Mouse (Mus musculus): ENCODE measurements at regions not wholly inside any gene's neighbourhood (a gene's known extent, or its start where the extent isn't known, plus 50 kb on each side); places are given as distances from the start of the nearest gene placed in this dataset.

DNA sequence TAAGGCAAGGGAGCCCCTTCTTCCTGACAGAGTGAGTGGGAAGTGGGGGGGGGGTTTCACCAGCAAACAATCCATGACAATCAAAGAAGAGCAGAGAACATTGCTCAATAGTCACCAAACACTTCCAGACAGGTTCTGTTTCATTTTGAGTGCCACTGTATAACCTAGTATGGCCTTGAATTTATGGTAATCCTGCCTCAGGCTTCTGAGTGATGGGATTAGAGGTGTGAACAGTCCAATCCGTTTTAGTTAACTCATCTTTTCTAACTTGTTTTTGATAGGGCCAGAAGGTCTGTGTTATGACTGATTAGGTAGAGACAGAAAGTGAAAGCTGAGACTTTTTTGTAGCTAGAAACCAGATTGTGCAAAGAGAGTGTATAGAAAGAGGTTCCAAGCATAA lies 393.2 kb downstream of the Olfm4 start:
- Histone ChIP-seq H3K36me3 (replicated peaks) (no peaks in the 10 kb centered on the region), H3K9me3 (replicated peaks) (peaks cover 25% of the 10 kb centered on the region), H3K4me3 (ENCODE audit: low read depth, low read length) (no peak overlapping the region), H3K4me1 (ENCODE audit: insufficient read depth, low read depth, low read length) (no peaks in the 10 kb centered on the region), H3K27me3 (ENCODE audit: insufficient read depth, low read length) (no peaks in the 10 kb centered on the region)
- no peak for ATAC-seq (ENCODE audit: extremely low read depth, insufficient number of reproducible peaks, low FRiP score, poor library complexity, severe bottlenecking)
- TF ChIP-seq GATA1 (IDR thresholded peaks at IDR 0.05; ENCODE audit: borderline replicate concordance, low read length) (no peak), POLR2AphosphoS5 (IDR thresholded peaks at IDR 0.05; ENCODE audit: insufficient replicate concordance, low read depth, low read length) (no peak), TAL1 (conservative IDR thresholded peaks at IDR 0.05; ENCODE audit: low read depth, low read length) (no peak), CTCF (IDR thresholded peaks at IDR 0.05; ENCODE audit: low read depth, low read length) (no peak), GATA2 (IDR thresholded peaks at IDR 0.05; ENCODE audit: borderline replicate concordance, low read depth, low read length) (no peak)
- DNase-seq (ENCODE audit: low spot score), result no peak

DNA sequence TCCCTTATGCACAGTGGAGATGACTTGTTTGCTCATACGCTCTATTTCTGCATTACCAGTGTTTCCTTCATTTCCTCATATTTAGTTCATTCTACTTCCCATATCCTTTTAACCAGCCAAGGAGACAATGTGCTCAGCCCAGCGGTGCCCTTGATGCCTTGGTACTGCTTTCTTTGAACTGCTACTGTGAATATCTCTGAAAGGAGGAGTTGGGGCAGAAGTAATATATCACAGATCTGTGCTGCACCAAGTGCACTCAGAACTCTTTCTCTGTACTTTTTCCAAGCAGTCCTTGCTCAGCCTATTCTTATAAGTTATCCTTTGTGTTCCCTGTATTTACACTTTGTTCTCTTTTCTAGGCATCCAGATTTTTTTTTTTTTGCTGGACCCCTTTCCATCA lies 407.5 kb downstream of the Olfm4 start:
- H3K4me1 ChIP-seq (ENCODE audit: insufficient read depth, low read depth, low read length), result no peaks in the 10 kb centered on the region
- peaks cover 17% of the 10 kb centered on the region for H3K9me3 ChIP-seq (replicated peaks)
- H3K4me3 ChIP-seq (ENCODE audit: low read depth, low read length), result no peak overlapping the region
- no peak for TF ChIP-seq TAL1 (conservative IDR thresholded peaks at IDR 0.05; ENCODE audit: low read depth, low read length)
- no peak for TF ChIP-seq POLR2AphosphoS5 (IDR thresholded peaks at IDR 0.05; ENCODE audit: insufficient replicate concordance, low read depth, low read length)
- TF ChIP-seq GATA1 (IDR thresholded peaks at IDR 0.05; ENCODE audit: borderline replicate concordance, low read length), result no peak
- TF ChIP-seq GATA2 (IDR thresholded peaks at IDR 0.05; ENCODE audit: borderline replicate concordance, low read depth, low read length), result no peak
- no peak for TF ChIP-seq CTCF (IDR thresholded peaks at IDR 0.05; ENCODE audit: low read depth, low read length)
- no peaks in the 10 kb centered on the region for H3K27me3 ChIP-seq (ENCODE audit: insufficient read depth, low read length)
- ATAC-seq (ENCODE audit: extremely low read depth, insufficient number of reproducible peaks, low FRiP score, poor library complexity, severe bottlenecking), result no peak
- DNase-seq (ENCODE audit: low spot score), result no peak
- H3K36me3 ChIP-seq (replicated peaks), result no peaks in the 10 kb centered on the region

DNA sequence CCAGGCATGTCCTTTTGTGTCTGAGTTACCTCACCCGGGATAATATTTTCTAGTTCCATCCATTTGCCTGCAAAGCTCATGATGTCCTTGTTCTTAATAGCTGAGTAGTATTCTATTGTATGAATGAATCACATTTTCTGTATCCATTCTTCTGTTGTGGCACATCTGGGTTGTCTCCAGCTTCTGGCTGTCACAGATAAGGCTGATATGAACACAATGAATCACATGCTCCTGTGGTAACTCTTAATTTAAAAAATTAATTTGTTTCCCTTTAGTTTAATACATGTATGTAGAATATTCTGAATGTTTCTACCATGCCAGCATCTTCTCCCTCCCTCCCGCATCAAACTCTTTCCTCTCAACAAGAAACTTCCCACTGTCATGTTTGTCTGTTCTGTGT lies 424.4 kb downstream of the Olfm4 start:
- Histone ChIP-seq H3K36me3 (replicated peaks) (no peaks in the 10 kb centered on the region), H3K4me3 (ENCODE audit: low read depth, low read length) (no peak overlapping the region), H3K27me3 (ENCODE audit: insufficient read depth, low read length) (no peaks in the 10 kb centered on the region), H3K9me3 (replicated peaks) (peaks cover 21% of the 10 kb centered on the region), H3K4me1 (ENCODE audit: insufficient read depth, low read depth, low read length) (no peaks in the 10 kb centered on the region)
- DNase-seq (ENCODE audit: low spot score) (no peak), ATAC-seq (ENCODE audit: extremely low read depth, insufficient number of reproducible peaks, low FRiP score, poor library complexity, severe bottlenecking) (no peak)
- TF ChIP-seq CTCF (IDR thresholded peaks at IDR 0.05; ENCODE audit: low read depth, low read length) (no peak), TAL1 (conservative IDR thresholded peaks at IDR 0.05; ENCODE audit: low read depth, low read length) (no peak)

DNA sequence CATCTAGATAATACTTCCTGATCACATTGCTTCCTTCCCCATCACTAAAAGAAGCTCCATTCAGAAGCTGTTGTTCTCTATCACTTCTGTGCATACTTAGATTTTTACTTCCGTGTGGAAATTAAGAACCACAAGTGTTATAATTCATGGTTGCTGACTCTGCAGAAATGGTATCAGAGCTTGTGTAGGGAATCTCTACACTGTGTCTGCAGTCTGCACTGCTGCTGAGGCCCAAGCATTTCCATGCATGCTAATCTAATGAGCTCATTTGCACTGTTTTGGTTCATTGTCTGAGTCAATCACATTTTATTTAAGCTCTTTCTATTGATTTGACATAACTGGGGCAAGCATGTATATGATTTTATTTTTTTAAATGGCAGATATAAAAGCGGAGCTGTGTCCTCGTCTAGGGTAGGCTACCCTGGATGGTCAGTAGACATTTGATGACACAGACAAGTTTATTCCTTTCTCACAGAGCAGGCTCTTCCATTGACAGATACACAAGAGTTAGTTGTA lies 435.0 kb downstream of the Olfm4 start:
- Histone ChIP-seq H3K27me3 (ENCODE audit: insufficient read depth, low read length) (no peaks in the 10 kb centered on the region), H3K36me3 (replicated peaks) (no peaks in the 10 kb centered on the region), H3K4me1 (ENCODE audit: insufficient read depth, low read depth, low read length) (no peaks in the 10 kb centered on the region), H3K4me3 (ENCODE audit: low read depth, low read length) (no peak overlapping the region), H3K9me3 (replicated peaks) (peaks cover 22% of the 10 kb centered on the region)
- TF ChIP-seq CTCF (IDR thresholded peaks at IDR 0.05; ENCODE audit: low read depth, low read length) (no peak), GATA2 (IDR thresholded peaks at IDR 0.05; ENCODE audit: borderline replicate concordance, low read depth, low read length) (no peak), GATA1 (IDR thresholded peaks at IDR 0.05; ENCODE audit: borderline replicate concordance, low read length) (no peak), TAL1 (conservative IDR thresholded peaks at IDR 0.05; ENCODE audit: low read depth, low read length) (no peak), POLR2AphosphoS5 (IDR thresholded peaks at IDR 0.05; ENCODE audit: insufficient replicate concordance, low read depth, low read length) (no peak)
- ATAC-seq (ENCODE audit: extremely low read depth, insufficient number of reproducible peaks, low FRiP score, poor library complexity, severe bottlenecking), result no peak
- DNase-seq (ENCODE audit: low spot score), result no peak

DNA sequence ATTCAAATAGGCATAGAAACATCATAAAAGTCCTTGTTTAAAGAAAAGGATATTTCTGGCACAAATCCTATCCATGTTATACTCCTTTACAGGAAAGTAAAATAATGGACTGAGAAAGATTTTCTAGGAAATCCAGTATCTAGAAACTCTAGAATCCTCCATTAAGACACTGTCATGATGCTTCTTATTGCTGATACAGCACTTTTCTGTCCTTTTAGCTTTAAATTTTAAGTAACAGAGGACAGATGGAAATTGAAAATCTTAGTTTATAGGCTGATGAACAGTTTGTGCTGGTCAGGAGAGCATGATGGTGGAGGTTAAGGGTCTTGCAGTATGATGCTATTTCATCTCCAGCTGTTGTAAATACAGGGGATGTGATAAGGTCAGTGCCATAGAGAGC lies 459.9 kb downstream of the Olfm4 start:
- ATAC-seq (ENCODE audit: extremely low read depth, insufficient number of reproducible peaks, low FRiP score, poor library complexity, severe bottlenecking) (no peak), DNase-seq (ENCODE audit: low spot score) (no peak)
- Histone ChIP-seq H3K9me3 (replicated peaks) (peaks cover 19% of the 10 kb centered on the region), H3K4me1 (ENCODE audit: insufficient read depth, low read depth, low read length) (no peaks in the 10 kb centered on the region), H3K4me3 (ENCODE audit: low read depth, low read length) (no peak overlapping the region), H3K27me3 (ENCODE audit: insufficient read depth, low read length) (no peaks in the 10 kb centered on the region), H3K36me3 (replicated peaks) (no peaks in the 10 kb centered on the region)
- no peak for TF ChIP-seq GATA1 (IDR thresholded peaks at IDR 0.05; ENCODE audit: borderline replicate concordance, low read length)
- TF ChIP-seq CTCF (IDR thresholded peaks at IDR 0.05; ENCODE audit: low read depth, low read length), result no peak
- TF ChIP-seq POLR2AphosphoS5 (IDR thresholded peaks at IDR 0.05; ENCODE audit: insufficient replicate concordance, low read depth, low read length), result no peak
- TF ChIP-seq GATA2 (IDR thresholded peaks at IDR 0.05; ENCODE audit: borderline replicate concordance, low read depth, low read length), result no peak
- no peak for TF ChIP-seq TAL1 (conservative IDR thresholded peaks at IDR 0.05; ENCODE audit: low read depth, low read length)

DNA sequence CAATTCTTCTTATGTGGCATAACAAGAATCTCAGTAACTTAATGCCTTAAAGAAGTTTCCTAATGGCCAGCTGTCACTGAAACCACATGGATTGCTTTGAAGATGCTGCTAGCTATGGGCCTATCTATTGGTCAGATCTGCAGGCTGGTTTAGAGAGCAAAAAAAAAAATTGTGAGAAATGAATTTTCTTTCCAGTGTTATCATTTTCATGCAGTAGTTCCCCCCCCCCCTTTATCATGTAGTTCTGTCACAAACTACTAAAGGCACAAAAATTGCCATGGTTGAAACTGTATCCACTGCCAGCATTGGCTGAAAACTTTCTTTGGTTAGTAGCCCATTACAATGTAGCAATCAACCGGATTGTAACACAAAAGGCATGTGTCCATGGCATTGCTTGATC lies 487.6 kb downstream of the Olfm4 start:
- H3K4me3 ChIP-seq (ENCODE audit: low read depth, low read length), result no peak overlapping the region
- no peak for DNase-seq (ENCODE audit: low spot score)
- TF ChIP-seq TAL1 (conservative IDR thresholded peaks at IDR 0.05; ENCODE audit: low read depth, low read length) (no peak), GATA2 (IDR thresholded peaks at IDR 0.05; ENCODE audit: borderline replicate concordance, low read depth, low read length) (no peak), GATA1 (IDR thresholded peaks at IDR 0.05; ENCODE audit: borderline replicate concordance, low read length) (no peak), POLR2AphosphoS5 (IDR thresholded peaks at IDR 0.05; ENCODE audit: insufficient replicate concordance, low read depth, low read length) (no peak), CTCF (IDR thresholded peaks at IDR 0.05; ENCODE audit: low read depth, low read length) (no peak)
- no peak for ATAC-seq (ENCODE audit: extremely low read depth, insufficient number of reproducible peaks, low FRiP score, poor library complexity, severe bottlenecking)
- H3K9me3 ChIP-seq (replicated peaks), result peaks cover 10% of the 10 kb centered on the region
- H3K4me1 ChIP-seq (ENCODE audit: insufficient read depth, low read depth, low read length), result no peaks in the 10 kb centered on the region
- no peaks in the 10 kb centered on the region for H3K36me3 ChIP-seq (replicated peaks)
- H3K27me3 ChIP-seq (ENCODE audit: insufficient read depth, low read length), result no peaks in the 10 kb centered on the region

DNA sequence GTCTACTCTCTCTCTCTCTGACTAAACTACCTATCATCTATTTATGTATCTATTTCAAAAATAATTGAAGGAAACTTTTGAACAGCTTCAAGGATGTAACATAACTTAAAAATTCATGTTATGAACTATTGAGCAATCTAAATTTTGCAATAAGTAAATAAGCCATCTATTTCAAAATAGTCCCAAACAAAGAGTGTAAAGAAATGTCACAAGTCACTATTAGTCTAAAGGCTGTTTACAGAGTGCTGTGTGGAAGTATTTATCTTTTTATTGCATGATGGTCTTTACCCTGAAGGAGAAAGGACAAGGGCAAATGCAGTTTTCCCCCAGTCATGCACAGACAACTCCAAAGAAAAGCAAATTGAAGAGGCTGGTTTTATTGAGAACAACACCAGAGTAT lies 496.0 kb downstream of the Olfm4 start:
- ATAC-seq (ENCODE audit: extremely low read depth, insufficient number of reproducible peaks, low FRiP score, poor library complexity, severe bottlenecking), result no peak
- no peaks in the 10 kb centered on the region for H3K27me3 ChIP-seq (ENCODE audit: insufficient read depth, low read length)

More for the DNA sequence above, 496.0 kb downstream of the Olfm4 start:
- H3K36me3 ChIP-seq (replicated peaks), result no peaks in the 10 kb centered on the region
- H3K4me1 ChIP-seq (ENCODE audit: insufficient read depth, low read depth, low read length), result no peaks in the 10 kb centered on the region
- peaks cover 26% of the 10 kb centered on the region for H3K9me3 ChIP-seq (replicated peaks)
- DNase-seq (ENCODE audit: low spot score), result no peak
- TF ChIP-seq TAL1 (conservative IDR thresholded peaks at IDR 0.05; ENCODE audit: low read depth, low read length) (no peak), GATA1 (IDR thresholded peaks at IDR 0.05; ENCODE audit: borderline replicate concordance, low read length) (no peak), POLR2AphosphoS5 (IDR thresholded peaks at IDR 0.05; ENCODE audit: insufficient replicate concordance, low read depth, low read length) (no peak), CTCF (IDR thresholded peaks at IDR 0.05; ENCODE audit: low read depth, low read length) (no peak), GATA2 (IDR thresholded peaks at IDR 0.05; ENCODE audit: borderline replicate concordance, low read depth, low read length) (no peak)
- no peak overlapping the region for H3K4me3 ChIP-seq (ENCODE audit: low read depth, low read length)
